Mouse (Mus musculus): ENCODE measurements around the gene Kcnq1. TPM values are rescaled to one million over a fixed set of nuclear protein-coding genes. Genes with fewer than 3 reads are reported as not detected.

Gene Kcnq1
- polyA plus RNA-seq, 3 experiments from 2014 or later = 0.19 to 0.42 TPM; not detected in 1

DNA sequence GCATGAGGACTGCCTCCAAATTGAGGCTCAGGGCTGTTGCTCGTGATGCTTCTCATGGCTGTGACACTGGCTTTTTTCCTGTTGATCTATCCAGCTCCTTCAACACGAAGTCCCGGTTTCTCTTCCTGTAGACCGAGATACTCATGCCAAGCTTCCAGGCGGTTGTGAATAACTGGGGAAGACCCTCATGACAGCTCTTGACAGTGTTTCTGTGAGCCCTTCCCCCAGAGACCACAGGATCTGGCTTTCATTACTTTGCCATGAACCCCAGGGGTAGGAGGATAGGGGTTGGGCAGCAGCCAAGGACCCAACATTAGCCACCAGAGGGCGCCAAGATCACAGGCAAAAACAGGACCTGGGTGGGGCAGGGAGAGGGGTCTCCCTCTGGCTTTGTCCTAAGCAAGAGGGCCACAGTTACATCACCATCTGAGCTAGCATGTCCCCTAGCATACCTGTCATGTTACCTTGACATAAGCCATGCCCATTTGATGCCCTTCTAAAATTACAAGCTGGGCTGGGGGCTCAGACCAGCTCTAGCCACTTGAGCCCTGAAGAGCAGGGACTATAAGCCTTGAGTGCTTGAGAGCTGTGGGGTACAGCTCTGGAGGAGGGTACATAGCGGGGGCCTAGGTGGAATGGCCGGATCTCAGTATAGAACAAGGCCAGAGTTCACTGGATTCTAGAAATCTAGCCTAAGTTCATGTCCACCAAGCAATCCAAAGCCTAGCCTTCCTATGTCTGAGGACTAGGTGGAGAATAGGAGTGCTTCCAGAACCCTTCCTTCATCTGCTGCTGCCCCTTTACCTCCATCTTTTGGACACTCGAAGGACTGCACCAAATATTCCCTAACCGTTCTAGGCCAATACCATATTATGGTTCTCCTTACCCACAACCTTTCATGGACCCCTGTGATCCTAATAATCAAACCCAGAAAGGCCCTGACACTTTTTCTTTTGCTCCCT lies 11.3 kb upstream of the Kcnq1 start, which contains the start of gene Trpm5:
Trpm5 (minus strand) TSS at position 51 of the 962 bp plus-strand sequence.
- no peak for ATAC-seq

GRCm38 (mm10) chr7:143095554-143095907 lies 10.6 kb upstream of the Kcnq1 start:
- ATAC-seq = no peak

- no peak for ATAC-seq
Measured at GRCm38 (mm10) chr7:143100759-143101158, 5.4 kb upstream of the Kcnq1 start.

DNA sequence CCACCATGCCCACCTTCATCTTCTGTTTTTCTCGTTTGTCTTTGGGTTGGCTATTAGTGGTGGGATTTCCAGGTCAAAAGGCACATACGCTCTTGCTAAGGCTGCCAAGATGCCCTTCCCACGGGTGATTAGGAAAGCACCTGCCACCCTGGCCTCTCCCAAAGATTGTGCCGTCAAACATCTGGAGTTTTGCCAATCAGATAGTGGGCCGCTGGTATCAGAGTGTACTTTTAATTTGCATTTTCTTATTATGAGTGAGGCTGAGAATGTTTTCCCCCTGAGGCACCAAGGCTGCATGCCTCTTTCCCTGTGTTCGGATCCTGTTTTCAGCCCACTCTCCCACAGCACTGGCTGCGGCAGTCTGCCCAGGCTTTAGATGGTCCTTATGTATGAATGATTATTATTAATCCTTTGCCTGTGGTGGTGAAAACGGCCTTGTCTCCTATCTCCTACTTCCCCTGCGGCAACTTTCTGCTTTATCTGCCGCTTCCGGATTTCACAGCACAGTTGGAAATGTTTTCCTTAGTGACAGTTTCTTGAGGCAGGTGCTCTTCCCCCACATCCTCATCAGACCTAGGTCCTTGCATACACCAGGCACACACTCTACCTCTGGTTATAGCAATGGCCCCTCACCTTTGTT lies 784 bp upstream of the Kcnq1 start:
- no peak for ATAC-seq

DNA sequence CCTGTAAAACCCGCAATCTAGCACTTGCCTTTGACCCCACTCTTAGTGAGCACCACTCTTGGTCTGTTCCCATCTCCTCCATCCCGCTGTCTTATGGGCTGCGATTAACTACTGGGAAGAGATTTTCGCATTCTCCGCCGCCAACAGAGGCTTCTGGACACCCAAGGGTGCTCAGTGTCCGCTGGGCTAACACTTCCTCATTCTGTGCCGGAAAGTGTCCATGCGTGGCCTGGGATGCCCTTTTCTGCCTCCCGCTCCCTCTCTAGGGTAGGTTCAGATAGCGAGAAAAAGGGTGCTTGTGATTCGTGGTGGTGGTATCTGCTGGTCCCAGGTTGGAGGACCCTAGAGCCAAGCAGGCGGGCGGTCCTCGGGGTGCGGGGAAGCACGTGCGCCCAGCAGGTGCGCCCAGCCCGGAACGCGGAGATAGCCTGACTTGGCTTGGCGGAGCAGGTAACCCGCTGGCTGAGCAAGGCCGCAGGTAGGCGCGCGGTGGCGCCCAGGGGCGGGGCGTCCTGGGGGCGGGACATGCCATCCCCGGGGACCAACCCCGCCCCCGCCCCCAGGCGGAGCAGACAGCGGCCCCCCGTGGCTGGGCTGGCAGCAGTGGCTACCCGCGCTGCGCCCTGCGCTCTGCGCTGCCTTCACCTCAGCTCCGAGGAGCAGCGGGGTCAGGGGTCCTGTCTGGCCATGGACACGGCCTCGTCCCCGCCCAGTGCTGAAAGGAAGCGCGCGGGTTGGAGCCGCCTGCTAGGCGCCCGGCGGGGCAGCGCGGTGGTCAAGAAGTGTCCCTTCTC lies 707 bp downstream of the Kcnq1 start:
- ATAC-seq = no peak

GRCm38 (mm10) chr7:143108200-143108599 lies 2.0 kb downstream of the Kcnq1 start:
- no peak for ATAC-seq

DNA sequence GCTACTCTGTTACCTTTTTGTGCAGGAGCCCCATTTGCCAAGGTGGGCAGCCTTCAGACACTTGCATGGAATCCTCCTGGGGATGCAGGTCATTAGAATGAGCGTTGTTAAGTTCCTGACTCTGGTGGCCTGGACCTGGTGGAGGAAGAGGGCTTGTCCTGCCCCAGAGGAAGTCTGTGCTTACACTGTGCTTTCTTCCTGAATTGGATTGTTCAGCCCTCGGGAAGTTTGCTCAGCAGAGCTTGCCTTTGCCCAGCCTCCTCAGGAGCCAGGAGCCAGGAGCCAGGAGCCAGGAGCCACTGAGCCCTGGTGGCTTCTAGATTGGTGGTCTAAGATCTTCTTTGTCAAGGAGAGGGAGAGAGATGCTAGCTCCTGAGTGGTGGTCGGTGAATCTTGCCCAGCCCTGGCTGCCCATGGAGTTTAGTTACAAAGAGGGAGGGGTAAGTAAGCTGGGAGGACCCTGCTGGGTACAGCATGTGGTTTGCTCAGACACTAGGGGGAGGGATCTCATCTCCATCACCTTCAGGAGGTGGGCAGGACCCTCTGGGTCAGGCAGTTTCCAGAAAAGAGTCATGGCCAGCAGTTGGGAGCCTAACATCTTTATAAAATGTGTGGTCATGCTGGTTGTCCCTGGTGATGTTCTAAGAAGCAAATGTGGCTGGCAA lies 3.0 kb downstream of the Kcnq1 start:
- no peak for ATAC-seq

DNA sequence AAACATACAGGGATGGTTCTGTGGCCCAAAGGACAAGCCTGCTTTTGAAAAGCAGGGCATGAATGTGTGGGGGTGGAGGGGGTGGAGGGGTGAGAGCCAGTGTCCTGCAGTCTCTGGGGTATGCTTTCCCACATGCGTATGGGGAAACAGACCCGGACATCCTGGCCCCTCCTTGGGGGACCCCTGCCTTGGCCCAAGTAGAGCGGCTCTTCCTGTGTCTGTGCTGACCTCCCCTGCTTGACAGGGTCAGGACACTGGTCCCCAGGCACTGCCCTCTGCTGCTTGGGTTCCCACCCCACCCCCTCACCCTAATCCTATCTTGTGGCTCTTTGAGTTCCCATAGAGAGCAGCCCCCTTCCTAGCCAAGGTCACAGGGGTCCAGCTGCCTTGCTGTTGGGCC lies 3.5 kb downstream of the Kcnq1 start:
- no peak for ATAC-seq

DNA sequence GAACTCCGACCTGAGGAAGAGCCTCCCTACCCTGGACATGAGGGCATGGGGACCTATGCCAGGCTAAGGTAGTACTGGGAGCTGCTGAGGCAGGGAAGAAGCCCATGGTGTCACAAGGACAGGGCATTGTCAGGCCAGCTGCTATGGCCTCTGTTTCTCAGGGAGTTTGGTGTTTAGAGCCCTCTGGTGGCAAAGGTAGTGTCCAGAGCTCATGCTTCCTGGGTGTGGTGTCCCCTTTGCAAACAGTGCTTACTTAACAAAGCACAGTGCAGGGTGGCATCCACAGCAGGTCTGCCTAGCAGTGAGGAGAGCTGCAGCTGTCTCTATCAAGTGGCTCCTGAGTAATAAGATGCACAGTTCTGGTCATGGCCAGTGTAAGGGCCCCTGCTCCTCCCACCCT lies 4.6 kb downstream of the Kcnq1 start:
- no peak for ATAC-seq

GRCm38 (mm10) chr7:143111719-143112118 lies 5.6 kb downstream of the Kcnq1 start:
- ATAC-seq = no peak

DNA sequence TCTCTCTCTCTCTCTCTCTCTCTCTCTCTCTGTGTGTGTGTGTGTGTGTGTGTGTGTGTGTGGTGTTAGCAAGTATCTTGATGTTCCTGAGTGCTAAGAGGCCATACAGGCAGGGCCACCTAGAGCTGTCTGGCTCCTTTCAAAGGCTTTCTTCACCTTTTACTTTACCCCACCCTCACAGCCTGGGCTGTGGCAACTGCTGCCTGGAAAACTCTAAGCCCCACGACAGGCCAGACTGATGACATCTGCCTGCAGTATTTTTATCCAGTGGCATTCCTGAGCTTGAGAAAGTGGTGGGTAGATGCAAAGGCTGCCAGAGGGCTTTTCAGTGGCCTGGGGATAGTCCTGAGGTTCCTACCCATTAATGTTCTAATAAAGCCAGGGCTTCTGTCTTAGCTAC lies 6.2 kb downstream of the Kcnq1 start:
- no peak for ATAC-seq

- no peak for ATAC-seq
Measured at GRCm38 (mm10) chr7:143114773-143115172, 8.6 kb downstream of the Kcnq1 start.

- no peak for ATAC-seq
Measured at GRCm38 (mm10) chr7:143116521-143116920, 10.4 kb downstream of the Kcnq1 start.

- ATAC-seq = no peak
Measured at GRCm38 (mm10) chr7:143119407-143119806, 13.2 kb downstream of the Kcnq1 start.

- no peak for ATAC-seq
Measured at GRCm38 (mm10) chr7:143119826-143120225, 13.7 kb downstream of the Kcnq1 start.

DNA sequence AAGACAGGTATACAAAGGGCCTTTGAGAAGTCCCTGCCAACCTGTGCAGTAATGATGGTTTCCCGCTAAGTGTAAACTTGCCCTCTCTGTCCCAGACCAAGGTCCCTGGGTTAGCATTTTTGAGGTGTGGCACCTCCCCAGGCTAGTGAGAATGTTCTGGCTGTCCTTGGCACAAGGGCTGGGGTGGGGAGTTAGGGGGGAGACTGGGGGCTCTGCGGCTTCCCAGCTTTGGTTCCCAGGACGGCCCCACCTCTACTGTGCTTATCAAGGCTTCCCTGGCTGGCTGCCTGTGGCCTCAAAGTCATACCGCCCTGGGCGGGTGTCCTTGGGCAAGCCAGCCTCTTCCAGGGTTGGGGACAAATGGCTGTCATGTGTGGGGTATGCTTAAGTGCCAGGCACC lies 16.0 kb downstream of the Kcnq1 start:
- ATAC-seq = no peak

DNA sequence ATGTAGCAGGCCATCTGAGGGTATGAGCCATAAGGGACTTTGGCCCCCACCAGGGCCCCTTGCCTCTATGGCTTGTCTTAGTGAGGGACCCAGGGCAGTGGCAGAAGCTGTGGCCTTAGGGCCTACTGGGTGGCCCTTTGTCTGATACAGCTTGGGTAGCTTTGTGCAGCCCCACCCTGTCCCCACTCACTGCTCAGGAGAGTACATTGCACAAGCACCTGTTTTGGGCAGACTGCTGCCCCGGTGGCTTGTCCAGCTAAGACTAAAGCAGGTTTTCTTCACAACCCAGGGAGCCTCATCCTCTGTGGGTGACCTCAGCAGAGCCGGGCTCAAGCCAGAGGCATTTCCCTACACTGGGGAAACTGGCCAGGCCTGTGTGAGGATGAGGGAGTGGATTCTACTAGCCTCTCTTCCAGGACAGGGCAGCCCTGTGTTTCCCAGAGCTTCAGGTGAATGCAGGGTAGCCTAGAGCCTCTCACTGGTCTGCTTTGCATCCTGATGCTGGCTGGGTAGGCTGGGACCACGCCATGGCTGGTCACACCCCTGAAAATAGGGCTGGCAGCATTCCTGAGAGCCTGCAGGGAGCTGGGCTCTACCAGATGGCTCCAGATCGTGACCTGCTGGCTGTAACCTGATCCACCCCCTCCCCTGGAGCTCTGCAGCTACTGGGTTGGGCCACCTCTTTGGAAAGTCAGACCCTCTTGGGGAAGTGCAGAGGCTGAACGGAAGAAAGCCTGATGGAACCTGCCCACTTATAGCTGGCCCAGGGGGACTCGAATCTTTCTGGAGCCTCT lies 17.9 kb downstream of the Kcnq1 start:
- ATAC-seq = no peak

DNA sequence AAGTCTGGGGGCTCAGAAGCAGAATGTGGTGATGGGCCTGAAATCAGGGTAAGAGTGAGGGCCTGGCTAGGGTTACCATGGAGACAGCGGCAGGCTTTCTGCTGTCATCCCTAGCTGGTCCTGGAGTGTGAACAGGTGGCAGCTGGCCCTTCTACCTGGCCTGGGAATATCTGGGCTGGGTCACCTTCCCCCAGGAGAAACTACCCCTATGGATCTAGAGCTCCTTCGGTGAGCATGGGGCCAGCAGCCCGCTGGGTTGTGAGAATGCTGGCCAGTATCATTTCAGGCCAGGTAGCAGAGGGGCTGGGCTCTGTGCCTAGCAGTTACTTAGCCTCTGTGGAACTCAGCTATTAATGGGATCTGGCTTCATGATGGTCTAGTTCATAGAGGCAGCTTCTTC lies 18.7 kb downstream of the Kcnq1 start:
- no peak for ATAC-seq

DNA sequence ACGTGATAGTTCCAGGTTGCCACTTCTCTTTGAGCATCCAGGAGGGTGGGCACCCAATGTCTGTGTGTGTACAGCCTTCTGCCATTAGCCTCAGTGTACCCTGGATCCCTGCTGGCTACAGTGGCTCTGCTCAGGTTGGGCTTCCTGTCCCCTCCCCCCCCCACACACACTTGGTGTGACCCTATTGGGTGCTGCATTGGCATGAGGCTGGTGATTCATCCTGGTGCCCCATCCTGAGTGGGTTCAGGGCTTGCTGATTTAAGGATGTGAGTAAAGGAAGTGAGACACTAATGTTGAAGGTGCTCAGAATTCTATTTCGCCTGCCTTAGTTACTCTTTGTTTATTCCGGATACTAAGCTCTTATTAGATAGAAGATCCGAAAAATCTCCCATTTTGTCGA lies 26.7 kb downstream of the Kcnq1 start:
- no peak for ATAC-seq

- ATAC-seq = no peak
Measured at GRCm38 (mm10) chr7:143136125-143136524, 30.0 kb downstream of the Kcnq1 start.

DNA sequence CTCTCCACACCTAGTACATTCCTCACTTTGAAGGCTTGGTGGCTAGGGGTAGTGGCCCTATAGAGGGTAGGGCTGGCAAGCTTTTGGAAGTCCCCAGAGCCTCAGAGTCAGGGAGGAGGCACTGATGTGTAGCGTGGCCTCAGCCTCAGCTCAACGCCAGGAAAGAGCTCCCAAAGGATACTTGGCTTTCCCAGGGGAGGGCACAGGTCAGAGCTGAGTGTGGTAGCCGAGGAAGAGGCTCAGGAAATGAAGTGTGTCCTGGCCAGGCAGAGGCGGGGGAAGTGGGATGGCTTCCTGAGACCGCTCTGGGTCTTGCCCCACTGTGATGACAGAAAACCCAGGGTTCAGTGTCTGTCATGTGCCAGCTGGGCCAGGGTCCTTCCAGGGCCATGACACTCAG lies 30.4 kb downstream of the Kcnq1 start:
- no peak for ATAC-seq

- no peak for ATAC-seq
Measured at GRCm38 (mm10) chr7:143138789-143139188, 32.6 kb downstream of the Kcnq1 start.
